Mouse (Mus musculus): ENCODE data around the gene Arhgef38. TPM values are rescaled to one million over a fixed set of nuclear protein-coding genes. Genes with fewer than 3 reads are reported as not detected.

Gene Arhgef38
- total RNA-seq, 1 experiment from 2014 or later, result not detected

GRCm38 (mm10) chr3:133176033-133176750 lies 58.6 kb downstream of the Arhgef38 start:
- no peak for ATAC-seq (replicated peaks in 1 of 2; ENCODE audit: insufficient read depth in 1 of 2, low FRiP score in 2 of 2, low TSS enrichment in 1 of 2, low read depth in 1 of 2, poor library complexity in 2 of 2, severe bottlenecking in 2 of 2)

GRCm38 (mm10) chr3:133172291-133172690 lies 62.5 kb downstream of the Arhgef38 start:
- no peak for ATAC-seq (replicated peaks in 1 of 2; ENCODE audit: insufficient read depth in 1 of 2, low FRiP score in 2 of 2, low TSS enrichment in 1 of 2, low read depth in 1 of 2, poor library complexity in 2 of 2, severe bottlenecking in 2 of 2)

- ATAC-seq (replicated peaks in 1 of 2; ENCODE audit: insufficient read depth in 1 of 2, low FRiP score in 2 of 2, low TSS enrichment in 1 of 2, low read depth in 1 of 2, poor library complexity in 2 of 2, severe bottlenecking in 2 of 2), result no peak
Observed at GRCm38 (mm10) chr3:133169737-133170136, 65.0 kb downstream of the Arhgef38 start.

GRCm38 (mm10) chr3:133167550-133167949 lies 67.2 kb downstream of the Arhgef38 start:
- ATAC-seq (replicated peaks in 1 of 2; ENCODE audit: insufficient read depth in 1 of 2, low FRiP score in 2 of 2, low TSS enrichment in 1 of 2, low read depth in 1 of 2, poor library complexity in 2 of 2, severe bottlenecking in 2 of 2), result no peak

GRCm38 (mm10) chr3:133165130-133165529 lies 69.6 kb downstream of the Arhgef38 start:
- ATAC-seq (replicated peaks in 1 of 2; ENCODE audit: insufficient read depth in 1 of 2, low FRiP score in 2 of 2, low TSS enrichment in 1 of 2, low read depth in 1 of 2, poor library complexity in 2 of 2, severe bottlenecking in 2 of 2), result no peak

GRCm38 (mm10) chr3:133163913-133164406 lies 70.8 kb downstream of the Arhgef38 start:
- ATAC-seq (replicated peaks in 1 of 2; ENCODE audit: insufficient read depth in 1 of 2, low FRiP score in 2 of 2, low TSS enrichment in 1 of 2, low read depth in 1 of 2, poor library complexity in 2 of 2, severe bottlenecking in 2 of 2), result no peak

GRCm38 (mm10) chr3:133163174-133163573 lies 71.6 kb downstream of the Arhgef38 start:
- no peak for ATAC-seq (replicated peaks in 1 of 2; ENCODE audit: insufficient read depth in 1 of 2, low FRiP score in 2 of 2, low TSS enrichment in 1 of 2, low read depth in 1 of 2, poor library complexity in 2 of 2, severe bottlenecking in 2 of 2)

- ATAC-seq (replicated peaks in 1 of 2; ENCODE audit: insufficient read depth in 1 of 2, low FRiP score in 2 of 2, low TSS enrichment in 1 of 2, low read depth in 1 of 2, poor library complexity in 2 of 2, severe bottlenecking in 2 of 2), result no peak
Observed at GRCm38 (mm10) chr3:133161407-133161806, 73.3 kb downstream of the Arhgef38 start.

GRCm38 (mm10) chr3:133158260-133158659 lies 76.5 kb downstream of the Arhgef38 start:
- no peak for ATAC-seq (replicated peaks in 1 of 2; ENCODE audit: insufficient read depth in 1 of 2, low FRiP score in 2 of 2, low TSS enrichment in 1 of 2, low read depth in 1 of 2, poor library complexity in 2 of 2, severe bottlenecking in 2 of 2)

GRCm38 (mm10) chr3:133154683-133155082 lies 80.1 kb downstream of the Arhgef38 start:
- ATAC-seq (replicated peaks in 1 of 2; ENCODE audit: insufficient read depth in 1 of 2, low FRiP score in 2 of 2, low TSS enrichment in 1 of 2, low read depth in 1 of 2, poor library complexity in 2 of 2, severe bottlenecking in 2 of 2), result no peak

- no peak for ATAC-seq (replicated peaks in 1 of 2; ENCODE audit: insufficient read depth in 1 of 2, low FRiP score in 2 of 2, low TSS enrichment in 1 of 2, low read depth in 1 of 2, poor library complexity in 2 of 2, severe bottlenecking in 2 of 2)
Observed at GRCm38 (mm10) chr3:133153629-133154028, 81.1 kb downstream of the Arhgef38 start.

GRCm38 (mm10) chr3:133152831-133153230 lies 81.9 kb downstream of the Arhgef38 start:
- no peak for ATAC-seq (replicated peaks in 1 of 2; ENCODE audit: insufficient read depth in 1 of 2, low FRiP score in 2 of 2, low TSS enrichment in 1 of 2, low read depth in 1 of 2, poor library complexity in 2 of 2, severe bottlenecking in 2 of 2)

- no peak for ATAC-seq (replicated peaks in 1 of 2; ENCODE audit: insufficient read depth in 1 of 2, low FRiP score in 2 of 2, low TSS enrichment in 1 of 2, low read depth in 1 of 2, poor library complexity in 2 of 2, severe bottlenecking in 2 of 2)
Observed at GRCm38 (mm10) chr3:133151629-133152028, 83.1 kb downstream of the Arhgef38 start.

GRCm38 (mm10) chr3:133144511-133145147 lies 90.1 kb downstream of the Arhgef38 start:
- no peak for ATAC-seq (replicated peaks in 1 of 2; ENCODE audit: insufficient read depth in 1 of 2, low FRiP score in 2 of 2, low TSS enrichment in 1 of 2, low read depth in 1 of 2, poor library complexity in 2 of 2, severe bottlenecking in 2 of 2)

- no peak for ATAC-seq (replicated peaks in 1 of 2; ENCODE audit: insufficient read depth in 1 of 2, low FRiP score in 2 of 2, low TSS enrichment in 1 of 2, low read depth in 1 of 2, poor library complexity in 2 of 2, severe bottlenecking in 2 of 2)
Observed at GRCm38 (mm10) chr3:133141877-133142276, 92.9 kb downstream of the Arhgef38 start.

GRCm38 (mm10) chr3:133132611-133133010 lies 102.1 kb downstream of the Arhgef38 start:
- ATAC-seq (replicated peaks in 1 of 2; ENCODE audit: insufficient read depth in 1 of 2, low FRiP score in 2 of 2, low TSS enrichment in 1 of 2, low read depth in 1 of 2, poor library complexity in 2 of 2, severe bottlenecking in 2 of 2), result no peak

GRCm38 (mm10) chr3:133131372-133131771 lies 103.4 kb downstream of the Arhgef38 start:
- ATAC-seq (replicated peaks in 1 of 2; ENCODE audit: insufficient read depth in 1 of 2, low FRiP score in 2 of 2, low TSS enrichment in 1 of 2, low read depth in 1 of 2, poor library complexity in 2 of 2, severe bottlenecking in 2 of 2), result no peak

- ATAC-seq (replicated peaks in 1 of 2; ENCODE audit: insufficient read depth in 1 of 2, low FRiP score in 2 of 2, low TSS enrichment in 1 of 2, low read depth in 1 of 2, poor library complexity in 2 of 2, severe bottlenecking in 2 of 2), result no peak
Observed at GRCm38 (mm10) chr3:133113281-133113680, 121.5 kb downstream of the Arhgef38 start.

- ATAC-seq (replicated peaks in 1 of 2; ENCODE audit: insufficient read depth in 1 of 2, low FRiP score in 2 of 2, low TSS enrichment in 1 of 2, low read depth in 1 of 2, poor library complexity in 2 of 2, severe bottlenecking in 2 of 2), result peak in 1 of 2 experiments; percentile 56; a peak in 1 of 4 replicates
Observed at GRCm38 (mm10) chr3:133111741-133112140, 123.0 kb downstream of the Arhgef38 start.

All from hematopoietic stem cell, adult 5-6 weeks (primary cell).